Mouse (Mus musculus): Measurements from ENCODE around the gene Ccnq.
"Not testable (repeated sequence)": the region's sequence is repeated elsewhere in the genome, so short reads cannot be mapped to it uniquely, and the experiment has no call there.

Ccnq gene

DNA sequence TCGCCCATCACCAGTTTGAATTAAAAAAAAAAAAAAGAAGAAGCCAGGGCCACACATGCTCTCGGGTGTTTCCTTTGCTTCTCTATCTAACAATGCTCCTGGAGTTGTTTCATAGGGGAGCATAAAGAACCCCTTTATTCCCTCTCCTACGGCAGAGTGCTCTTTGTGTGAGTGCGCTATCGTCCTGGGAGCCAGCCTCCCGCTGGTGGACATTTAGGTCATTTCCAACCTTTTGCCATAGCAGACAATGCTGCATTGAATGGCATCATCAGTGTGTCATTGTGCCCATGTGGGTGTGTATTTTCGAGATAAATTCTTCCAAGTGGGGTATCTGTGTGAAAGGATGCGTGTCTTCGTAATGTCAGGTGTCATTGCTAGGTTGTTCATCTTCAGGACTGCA, 9.6 kb upstream of the Ccnq start:
- DNase-seq (ENCODE audit: low spot score) = no peak

DNA sequence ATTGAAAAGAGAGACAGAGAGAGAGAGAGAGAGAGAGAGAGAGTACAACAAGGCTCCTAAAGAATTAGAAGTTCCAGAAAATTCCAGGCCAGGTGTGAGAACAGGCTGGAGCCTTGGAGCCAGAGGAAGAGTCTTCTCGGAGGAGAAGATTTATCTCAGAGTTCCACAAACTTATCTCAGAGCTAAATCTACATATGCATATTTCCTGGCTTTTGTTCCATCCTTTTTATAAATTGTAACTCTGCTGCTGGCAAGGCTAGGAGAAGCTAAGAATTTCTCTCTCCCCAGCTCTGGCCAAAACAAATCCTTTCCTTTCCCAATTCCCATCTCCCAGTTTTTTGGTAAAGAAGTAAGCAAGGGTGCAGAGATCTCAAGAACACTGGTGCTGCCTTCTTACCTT, 3.8 kb upstream of the Ccnq start:
- no peak for DNase-seq (ENCODE audit: low spot score)

- DNase-seq (ENCODE audit: low spot score) = not testable (repeated sequence)
Measured at GRCm38 (mm10) chr11:78754177-78754576, 2.6 kb upstream of the Ccnq start.

DNA sequence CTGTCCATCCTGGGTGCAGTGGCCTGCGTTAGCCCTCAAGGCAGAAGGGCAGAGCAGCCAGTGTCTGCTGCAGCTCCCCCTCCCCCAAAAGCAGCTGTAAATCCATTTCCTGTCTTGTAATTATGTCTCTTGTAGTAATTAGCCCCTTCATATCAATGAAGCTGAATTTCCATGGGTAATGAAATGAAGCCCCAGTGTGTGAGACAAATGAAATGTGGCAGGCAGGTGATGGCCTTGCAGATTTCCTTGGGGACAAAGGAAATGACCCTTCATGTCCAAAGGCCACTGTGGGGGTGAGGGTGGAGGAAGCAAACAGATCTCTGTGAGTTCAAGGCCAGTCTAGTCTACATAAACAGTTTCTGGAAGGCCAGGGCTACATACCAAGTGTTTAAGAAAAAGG, 1.7 kb upstream of the Ccnq start:
- DNase-seq (ENCODE audit: low spot score) = no peak

GRCm38 (mm10) chr11:78751843-78752203, 294 bp upstream of the Ccnq start:
- DNase-seq (ENCODE audit: low spot score) = no peak

- no peak for DNase-seq (ENCODE audit: low spot score)
Measured at GRCm38 (mm10) chr11:78746264-78746663, 5.3 kb downstream of the Ccnq start.

- no peak for DNase-seq (ENCODE audit: low spot score)
Measured at GRCm38 (mm10) chr11:78745475-78745874, 6.1 kb downstream of the Ccnq start.

DNA sequence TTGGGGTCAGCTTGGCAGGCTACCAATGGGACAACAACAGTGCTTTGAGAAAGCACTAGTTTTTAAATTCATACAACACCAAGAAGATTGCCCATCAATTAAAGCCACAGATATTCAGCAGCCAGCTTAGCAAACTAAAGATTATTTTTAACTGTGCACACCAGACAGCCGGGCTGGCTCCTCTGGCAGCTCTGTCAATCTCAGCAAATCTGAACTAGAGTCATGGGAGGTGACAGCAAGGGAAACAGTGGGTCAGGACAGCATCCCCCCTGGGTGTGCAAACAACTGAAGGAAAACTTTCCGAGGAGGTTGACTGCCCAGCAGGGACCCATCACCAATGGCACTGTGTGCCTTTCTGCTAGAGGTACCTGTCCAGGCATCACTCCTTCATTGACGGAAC, 9.1 kb downstream of the Ccnq start:
- no peak for DNase-seq (ENCODE audit: low spot score)

DNA sequence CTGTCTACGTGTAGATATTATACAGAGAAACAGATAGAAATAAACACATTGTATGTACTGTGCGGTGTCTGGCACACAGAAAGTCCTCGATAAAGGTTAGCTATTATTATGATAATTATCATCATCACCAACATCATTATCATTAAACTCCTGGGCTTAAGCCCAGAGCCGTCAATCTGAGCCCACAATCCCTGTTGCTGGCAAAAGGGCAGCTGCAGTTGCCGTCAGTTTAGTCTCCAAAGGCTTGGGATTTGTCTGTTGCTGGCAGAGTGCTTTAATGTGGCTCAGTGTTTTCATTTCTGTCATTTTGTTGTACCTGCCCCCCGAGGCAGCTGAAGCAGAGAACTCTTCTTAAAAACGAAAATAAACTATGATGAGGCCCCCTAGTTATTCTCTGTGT, 9.6 kb downstream of the Ccnq start:
- no peak for DNase-seq (ENCODE audit: low spot score)

DNA sequence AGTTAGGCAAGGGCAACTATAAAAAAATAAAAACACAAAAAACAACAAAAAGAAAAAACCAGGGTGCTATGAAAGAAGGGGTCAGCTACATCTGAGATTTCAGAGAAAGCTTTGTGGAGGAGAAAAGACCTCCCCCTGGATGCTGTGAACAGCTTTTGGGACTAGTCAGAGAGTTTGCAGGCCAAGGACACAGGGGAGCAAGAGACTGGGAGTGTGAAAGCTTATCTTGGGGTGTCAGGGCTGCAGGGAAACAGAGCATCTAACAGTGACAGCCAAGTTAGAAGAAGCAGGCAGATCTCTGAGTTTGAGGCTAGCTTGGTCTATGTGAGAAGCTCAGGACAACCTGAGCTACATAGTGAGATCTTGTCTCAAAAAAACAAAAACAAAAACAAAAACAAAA, 12.2 kb downstream of the Ccnq start:
- no peak for DNase-seq (ENCODE audit: low spot score)

GRCm38 (mm10) chr11:78736877-78737408, 14.6 kb downstream of the Ccnq start:
- DNase-seq (ENCODE audit: low spot score) = no peak

- no peak for DNase-seq (ENCODE audit: low spot score)
Measured at GRCm38 (mm10) chr11:78735168-78735567, 16.4 kb downstream of the Ccnq start.

DNA sequence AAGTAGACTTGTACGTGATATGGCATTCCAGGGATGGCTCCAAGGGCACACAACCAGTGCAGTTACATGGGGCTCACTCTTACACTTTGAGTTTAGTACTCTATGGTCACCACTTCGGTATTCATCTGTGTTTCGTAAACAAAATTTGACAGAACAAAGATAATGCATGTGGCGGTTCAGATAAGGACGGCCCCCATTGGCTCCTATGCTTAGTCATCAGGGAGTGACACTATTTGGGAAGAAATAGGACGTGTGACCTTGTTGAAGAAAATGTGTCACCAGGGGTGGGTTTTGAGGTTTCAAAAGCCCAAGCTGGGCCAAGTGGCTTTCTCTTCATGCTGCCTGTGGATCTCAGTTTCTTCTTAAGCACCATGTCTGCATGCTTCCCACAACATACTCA, 18.9 kb downstream of the Ccnq start:
- no peak for DNase-seq (ENCODE audit: low spot score)

- no peak for DNase-seq (ENCODE audit: low spot score)
Measured at GRCm38 (mm10) chr11:78730902-78731301, 20.6 kb downstream of the Ccnq start.

- DNase-seq (ENCODE audit: low spot score) = no peak
Measured at GRCm38 (mm10) chr11:78728041-78728440, 23.5 kb downstream of the Ccnq start.

DNA sequence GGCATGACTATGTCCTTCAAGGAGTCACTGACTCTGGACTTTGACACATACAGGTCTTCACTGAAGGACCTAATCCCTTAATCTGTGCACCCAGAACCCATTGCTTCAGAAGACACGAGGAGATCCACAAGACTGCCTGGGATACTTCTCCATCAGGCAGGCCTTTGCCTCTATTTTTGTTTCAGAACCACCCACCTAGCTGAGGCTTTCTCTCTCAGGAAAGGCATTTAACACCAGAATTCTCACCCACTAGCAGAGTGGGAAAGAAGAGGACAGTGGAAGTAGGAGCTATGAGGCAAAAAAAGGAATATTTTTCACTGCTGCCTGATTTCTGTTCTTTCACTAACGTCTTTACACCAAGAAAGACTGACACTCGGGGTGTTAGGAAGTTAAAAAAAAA, 25.2 kb downstream of the Ccnq start:
- no peak for DNase-seq (ENCODE audit: low spot score)

DNA sequence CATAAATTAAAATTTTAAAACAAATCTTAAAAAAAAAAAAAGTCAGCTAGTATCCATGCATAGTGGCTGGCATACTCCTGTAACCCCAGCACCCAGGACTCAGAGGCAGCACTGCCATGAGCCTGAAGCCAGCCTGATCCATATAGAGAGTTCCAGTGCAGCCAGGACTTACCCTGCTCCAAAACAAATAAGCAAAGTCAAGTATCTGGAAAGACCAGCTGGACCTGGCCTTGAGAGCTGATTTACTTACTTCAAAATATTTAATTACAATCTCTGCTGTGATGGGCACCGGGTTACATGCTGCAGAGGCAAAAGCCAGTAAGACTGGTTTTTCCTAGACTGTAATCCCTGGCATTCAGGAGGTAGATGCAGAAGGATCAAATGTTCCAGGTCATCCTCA, 26.7 kb downstream of the Ccnq start:
- DNase-seq (ENCODE audit: low spot score) = no peak

GRCm38 (mm10) chr11:78721419-78721818, 30.1 kb downstream of the Ccnq start:
- no peak for DNase-seq (ENCODE audit: low spot score)

- no peak for DNase-seq (ENCODE audit: low spot score)
Measured at GRCm38 (mm10) chr11:78717655-78718054, 33.9 kb downstream of the Ccnq start.

DNA sequence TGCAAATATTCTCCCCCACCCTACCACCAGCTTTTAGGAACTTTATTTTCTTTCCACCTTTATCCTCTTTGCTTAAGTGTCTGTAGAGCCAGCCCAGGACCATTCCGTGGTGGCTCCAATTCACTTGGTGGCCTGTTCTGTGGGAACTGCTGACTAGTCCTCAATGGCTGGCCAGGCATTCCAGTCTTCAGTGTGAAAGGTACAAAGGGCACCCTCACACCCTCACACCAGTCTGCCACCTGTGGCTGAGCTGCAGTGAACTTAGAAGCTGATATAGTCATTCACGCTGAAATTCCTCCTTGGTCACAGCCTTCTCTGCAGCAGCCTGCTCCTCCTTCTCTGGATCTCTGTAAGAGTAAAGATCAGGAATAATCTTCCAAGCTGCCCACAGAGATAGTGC, 42.9 kb downstream of the Ccnq start:
- DNase-seq (ENCODE audit: low spot score) = no peak

GRCm38 (mm10) chr11:78706026-78706425, 45.5 kb downstream of the Ccnq start:
- DNase-seq (ENCODE audit: low spot score) = no peak

DNA sequence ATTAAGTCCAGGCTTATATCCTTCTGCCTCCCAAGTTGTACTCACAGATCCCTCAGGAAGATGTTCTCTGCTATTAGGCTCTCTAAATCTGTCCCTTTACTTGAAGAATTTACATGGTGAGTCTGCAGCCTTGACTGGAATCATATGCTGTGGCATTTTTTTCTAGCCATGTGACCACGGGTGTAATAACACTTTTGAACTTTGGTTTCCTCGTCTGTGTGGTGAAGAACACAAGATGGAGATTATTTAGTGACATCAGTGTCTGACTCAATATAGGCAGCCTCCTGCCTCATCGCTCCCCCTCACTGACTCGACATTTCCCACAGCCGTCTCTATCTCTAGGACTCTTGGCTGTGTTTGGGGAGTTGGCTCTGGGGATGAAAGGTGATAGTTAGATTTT, 48.4 kb downstream of the Ccnq start:
- no peak for DNase-seq (ENCODE audit: low spot score)

DNA sequence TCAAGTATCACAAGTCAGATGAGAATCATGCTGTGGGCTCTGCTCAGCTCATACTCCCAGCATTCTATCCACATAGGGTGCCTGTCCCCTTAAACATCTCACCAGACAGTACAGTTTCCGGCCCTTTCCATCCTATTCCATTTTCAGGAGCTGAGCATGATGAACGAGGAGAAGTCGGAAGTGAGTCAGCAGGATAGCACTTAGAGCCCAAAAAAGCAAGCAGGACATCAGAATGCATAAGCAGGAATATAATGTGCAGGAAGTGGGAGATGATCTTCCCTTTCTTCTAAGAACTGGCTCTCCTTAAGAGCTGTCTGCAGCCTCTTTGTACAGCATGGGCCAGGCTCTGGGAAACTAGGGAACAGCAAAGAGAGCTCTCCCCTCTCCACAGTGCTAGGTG, 49.2 kb downstream of the Ccnq start:
- no peak for DNase-seq (ENCODE audit: low spot score)

All from testis, postnatal 10 days (tissue).